Mouse (Mus musculus): ENCODE measurements around the gene Gm6408. TPM values are rescaled to one million over a fixed set of nuclear protein-coding genes. Genes with fewer than 3 reads are reported as not detected.

The Gm6408 gene
- 0.09 TPM in 1 of 2 replicates, not detected in the other for polyA plus RNA-seq (2012; rRNA removed)

GRCm38 (mm10) chr5:146481665-146482064 is at the start of gene Gm6408:
TSS of gene Gm6408 (plus strand) at chr5:146481965.

GRCm38 (mm10) chr5:146491063-146491462 is 9.3 kb downstream of the Gm6408 start, which contains the start of gene Gm6370:
TSS of gene Gm6370 (plus strand) at chr5:146491363.

GRCm38 (mm10) chr5:146502099-146502498 is 20.3 kb downstream of the Gm6408 start, which contains the start of gene 4930449I24Rik:
TSS of gene 4930449I24Rik (plus strand) at chr5:146502399.

GRCm38 (mm10) chr5:146513823-146514222 is 32.1 kb downstream of the Gm6408 start, which contains the start of gene Gm3402:
TSS of gene Gm3402 (plus strand) at chr5:146514123.

GRCm38 (mm10) chr5:146525501-146525900 is 43.7 kb downstream of the Gm6408 start, which contains the start of gene Gm3404:
TSS of gene Gm3404 (plus strand) at chr5:146525801.

Other genes with a start within 250 kb of the Gm6408 start
- 26.3 and 27.3 TPM in 2 replicates for gene Wasf3, start 97.0 kb upstream of the Gm6408 start, polyA plus RNA-seq (2012; rRNA removed)
- not detected in 2 replicates for gene Gm6370, start 9.4 kb downstream of the Gm6408 start, polyA plus RNA-seq (2012; rRNA removed)
- gene 4930449I24Rik, start 20.4 kb downstream of the Gm6408 start, polyA plus RNA-seq (2012; rRNA removed): not detected in 2 replicates
- not detected in 2 replicates for gene Gm3402, start 32.2 kb downstream of the Gm6408 start, polyA plus RNA-seq (2012; rRNA removed)
- not detected in 2 replicates for gene Gm3404, start 43.8 kb downstream of the Gm6408 start, polyA plus RNA-seq (2012; rRNA removed)
- not detected in 2 replicates for gene Gm3409, start 55.7 kb downstream of the Gm6408 start, polyA plus RNA-seq (2012; rRNA removed)
- not detected in 2 replicates for gene Gm3415, start 74.2 kb downstream of the Gm6408 start, polyA plus RNA-seq (2012; rRNA removed)
- gene Gpr12, start 103.3 kb downstream of the Gm6408 start, polyA plus RNA-seq (2012; rRNA removed): 46.4 and 53.1 TPM in 2 replicates

Measured in central nervous system, embryonic 18 days (tissue).